Mouse (Mus musculus): ENCODE data around the gene Tnfrsf9. TPM values are rescaled to one million over a fixed set of nuclear protein-coding genes. Genes with fewer than 3 reads are reported as not detected.

The Tnfrsf9 gene
- polyA plus RNA-seq, 1 experiment from 2014 or later = 0.33 TPM

GRCm38 (mm10) chr4:150898716-150899365, 15.5 kb upstream of the Tnfrsf9 start:
- Histone ChIP-seq H3K27me3 (ENCODE audit: insufficient read depth, low read length) (no peaks in the 10 kb centered on the region), H3K27ac (ENCODE audit: low read depth) (no peak overlapping the region), H3K4me3 (ENCODE audit: low read depth, low read length) (no peak overlapping the region), H3K9me3 (ENCODE audit: low read length) (no peaks in the 10 kb centered on the region), H3K9ac (replicated peaks) (no peak overlapping the region), H3K4me2 (ENCODE audit: low read depth, low read length) (no peak overlapping the region), H3K36me3 (replicated peaks; ENCODE audit: insufficient read depth, low read length) (peaks cover 47% of the 10 kb centered on the region), H3K4me1 (ENCODE audit: insufficient read depth) (no peaks in the 10 kb centered on the region)
- DNase-seq = peak; percentile 80
- 51% methylated on average over 13 of the region's 13 CpGs for WGBS (ENCODE audit: insufficient replicate concordance)
- peak; percentile 72 for ATAC-seq
- no peak for TF ChIP-seq EP300 (IDR thresholded peaks at IDR 0.05; ENCODE audit: low read depth)
- TF ChIP-seq CTCF (IDR thresholded peaks at IDR 0.05; ENCODE audit: low read depth) = peak; percentile 95

DNA sequence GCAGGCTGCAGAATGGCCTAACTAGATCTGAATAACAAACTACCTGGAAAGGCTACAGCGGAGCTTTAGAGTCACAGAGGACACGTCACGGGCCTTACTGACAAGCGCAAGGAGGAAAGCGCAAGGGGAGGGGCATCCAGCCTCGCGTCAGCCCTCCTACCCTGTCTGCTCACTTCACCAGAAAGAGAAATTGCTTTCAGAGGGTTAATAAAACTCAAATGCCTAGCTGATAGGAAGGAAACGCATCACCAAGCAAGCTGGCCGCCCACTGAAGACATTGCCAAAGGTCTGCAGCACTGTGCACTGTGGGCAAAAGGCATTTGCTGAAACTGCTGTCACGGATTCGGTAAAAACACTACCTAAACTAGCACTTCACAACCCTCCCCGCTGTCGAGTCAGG, 13.9 kb upstream of the Tnfrsf9 start:
- TF ChIP-seq EP300 (IDR thresholded peaks at IDR 0.05; ENCODE audit: low read depth) (no peak), CTCF (IDR thresholded peaks at IDR 0.05; ENCODE audit: low read depth) (no peak)
- H3K9me3 ChIP-seq (ENCODE audit: low read length) = no peaks in the 10 kb centered on the region
- H3K9ac ChIP-seq (replicated peaks) = no peak overlapping the region
- no peaks in the 10 kb centered on the region for H3K4me1 ChIP-seq (ENCODE audit: insufficient read depth)
- H3K36me3 ChIP-seq (replicated peaks; ENCODE audit: insufficient read depth, low read length) = peaks cover 56% of the 10 kb centered on the region
- ATAC-seq = no peak
- no peak overlapping the region for H3K27ac ChIP-seq (ENCODE audit: low read depth)
- H3K4me3 ChIP-seq (ENCODE audit: low read depth, low read length) = no peak overlapping the region
- DNase-seq = no peak
- H3K4me2 ChIP-seq (ENCODE audit: low read depth, low read length) = no peak overlapping the region
- WGBS (ENCODE audit: insufficient replicate concordance) = 94% methylated on average over 13 of the region's 13 CpGs
- no peaks in the 10 kb centered on the region for H3K27me3 ChIP-seq (ENCODE audit: insufficient read depth, low read length)

DNA sequence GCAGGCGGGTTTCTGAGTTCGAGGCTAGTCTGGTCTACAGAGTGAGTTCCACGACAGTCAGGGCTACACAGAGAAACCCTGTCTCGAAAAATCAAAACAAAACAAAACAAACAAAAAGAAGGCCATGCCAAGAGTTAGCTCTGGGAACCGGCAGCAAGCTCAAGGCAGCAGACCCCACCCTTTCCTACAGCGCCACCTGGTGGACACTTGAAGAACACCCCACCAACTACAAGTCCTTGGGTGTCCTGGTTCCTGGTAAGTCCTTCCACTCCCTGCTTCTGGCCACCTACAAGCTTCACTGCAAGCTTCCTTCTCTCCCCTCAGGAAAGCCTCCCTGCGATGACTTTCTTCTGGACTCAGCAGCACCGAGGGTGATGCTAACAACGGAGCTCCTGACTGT, 12.7 kb upstream of the Tnfrsf9 start:
- ATAC-seq (peak; percentile 41; the same call in 1 of the 2 replicates), DNase-seq (peak; percentile 85)
- WGBS (ENCODE audit: insufficient replicate concordance) = 47% methylated on average over 9 of the region's 9 CpGs
- no peaks in the 10 kb centered on the region for H3K4me1 ChIP-seq (ENCODE audit: insufficient read depth)
- no peak overlapping the region for H3K4me2 ChIP-seq (ENCODE audit: low read depth, low read length)
- no peaks in the 10 kb centered on the region for H3K27me3 ChIP-seq (ENCODE audit: insufficient read depth, low read length)
- no peak overlapping the region for H3K27ac ChIP-seq (ENCODE audit: low read depth)
- no peak overlapping the region for H3K9ac ChIP-seq (replicated peaks)
- peaks cover 61% of the 10 kb centered on the region for H3K36me3 ChIP-seq (replicated peaks; ENCODE audit: insufficient read depth, low read length)
- TF ChIP-seq CTCF (IDR thresholded peaks at IDR 0.05; ENCODE audit: low read depth) = peak; percentile 92
- no peak for TF ChIP-seq EP300 (IDR thresholded peaks at IDR 0.05; ENCODE audit: low read depth)
- no peak overlapping the region for H3K4me3 ChIP-seq (ENCODE audit: low read depth, low read length)
- no peaks in the 10 kb centered on the region for H3K9me3 ChIP-seq (ENCODE audit: low read length)

- TF ChIP-seq EP300 (IDR thresholded peaks at IDR 0.05; ENCODE audit: low read depth) (no peak), CTCF (IDR thresholded peaks at IDR 0.05; ENCODE audit: low read depth) (no peak)
- ATAC-seq = no peak; the same call in 1 of the 2 replicates
- Histone ChIP-seq H3K9ac (replicated peaks) (no peak overlapping the region), H3K4me3 (ENCODE audit: low read depth, low read length) (no peak overlapping the region), H3K4me1 (ENCODE audit: insufficient read depth) (no peaks in the 10 kb centered on the region), H3K36me3 (replicated peaks; ENCODE audit: insufficient read depth, low read length) (peaks cover 62% of the 10 kb centered on the region), H3K9me3 (ENCODE audit: low read length) (no peaks in the 10 kb centered on the region), H3K27ac (ENCODE audit: low read depth) (no peak overlapping the region), H3K4me2 (ENCODE audit: low read depth, low read length) (no peak overlapping the region), H3K27me3 (ENCODE audit: insufficient read depth, low read length) (no peaks in the 10 kb centered on the region)
- 89% methylated on average over 12 of the region's 12 CpGs for WGBS (ENCODE audit: insufficient replicate concordance)
- DNase-seq = no peak
These were observed 12.3 kb upstream of the Tnfrsf9 start for GRCm38 (mm10) chr4:150902062-150902461.

GRCm38 (mm10) chr4:150903091-150903742, 11.1 kb upstream of the Tnfrsf9 start:
- 89% methylated on average over 14 of the region's 14 CpGs for WGBS (ENCODE audit: insufficient replicate concordance)
- Histone ChIP-seq H3K4me3 (ENCODE audit: low read depth, low read length) (no peak overlapping the region), H3K36me3 (replicated peaks; ENCODE audit: insufficient read depth, low read length) (peaks cover 56% of the 10 kb centered on the region), H3K9ac (replicated peaks) (no peak overlapping the region), H3K4me1 (ENCODE audit: insufficient read depth) (no peaks in the 10 kb centered on the region; the same call in 1 of the 2 replicates), H3K27me3 (ENCODE audit: insufficient read depth, low read length) (no peaks in the 10 kb centered on the region), H3K9me3 (ENCODE audit: low read length) (no peaks in the 10 kb centered on the region), H3K27ac (ENCODE audit: low read depth) (no peak overlapping the region), H3K4me2 (ENCODE audit: low read depth, low read length) (no peak overlapping the region)
- DNase-seq (no peak), ATAC-seq (no peak)
- TF ChIP-seq EP300 (IDR thresholded peaks at IDR 0.05; ENCODE audit: low read depth) (no peak), CTCF (IDR thresholded peaks at IDR 0.05; ENCODE audit: low read depth) (no peak)

GRCm38 (mm10) chr4:150907099-150907498, 7.3 kb upstream of the Tnfrsf9 start:
- no peak for DNase-seq
- no peak overlapping the region for H3K4me3 ChIP-seq (ENCODE audit: low read depth, low read length)
- WGBS (ENCODE audit: insufficient replicate concordance) = 86% methylated on average over 8 of the region's 8 CpGs
- H3K4me2 ChIP-seq (ENCODE audit: low read depth, low read length) = no peak overlapping the region
- H3K9me3 ChIP-seq (ENCODE audit: low read length) = no peaks in the 10 kb centered on the region
- no peak for ATAC-seq
- TF ChIP-seq EP300 (IDR thresholded peaks at IDR 0.05; ENCODE audit: low read depth) (no peak), CTCF (IDR thresholded peaks at IDR 0.05; ENCODE audit: low read depth) (no peak)
- no peak overlapping the region for H3K27ac ChIP-seq (ENCODE audit: low read depth)
- H3K9ac ChIP-seq (replicated peaks) = no peak overlapping the region
- H3K27me3 ChIP-seq (ENCODE audit: insufficient read depth, low read length) = no peaks in the 10 kb centered on the region
- H3K4me1 ChIP-seq (ENCODE audit: insufficient read depth) = peaks cover 9% of the 10 kb centered on the region
- peaks cover 31% of the 10 kb centered on the region for H3K36me3 ChIP-seq (replicated peaks; ENCODE audit: insufficient read depth, low read length)
